Mouse (Mus musculus): ENCODE data around the gene Mex3d. TPM values are rescaled to one million over a fixed set of nuclear protein-coding genes. Genes with fewer than 3 reads are reported as not detected.

Mex3d gene
- polyA plus RNA-seq, 1 experiment: 11.2 TPM

DNA sequence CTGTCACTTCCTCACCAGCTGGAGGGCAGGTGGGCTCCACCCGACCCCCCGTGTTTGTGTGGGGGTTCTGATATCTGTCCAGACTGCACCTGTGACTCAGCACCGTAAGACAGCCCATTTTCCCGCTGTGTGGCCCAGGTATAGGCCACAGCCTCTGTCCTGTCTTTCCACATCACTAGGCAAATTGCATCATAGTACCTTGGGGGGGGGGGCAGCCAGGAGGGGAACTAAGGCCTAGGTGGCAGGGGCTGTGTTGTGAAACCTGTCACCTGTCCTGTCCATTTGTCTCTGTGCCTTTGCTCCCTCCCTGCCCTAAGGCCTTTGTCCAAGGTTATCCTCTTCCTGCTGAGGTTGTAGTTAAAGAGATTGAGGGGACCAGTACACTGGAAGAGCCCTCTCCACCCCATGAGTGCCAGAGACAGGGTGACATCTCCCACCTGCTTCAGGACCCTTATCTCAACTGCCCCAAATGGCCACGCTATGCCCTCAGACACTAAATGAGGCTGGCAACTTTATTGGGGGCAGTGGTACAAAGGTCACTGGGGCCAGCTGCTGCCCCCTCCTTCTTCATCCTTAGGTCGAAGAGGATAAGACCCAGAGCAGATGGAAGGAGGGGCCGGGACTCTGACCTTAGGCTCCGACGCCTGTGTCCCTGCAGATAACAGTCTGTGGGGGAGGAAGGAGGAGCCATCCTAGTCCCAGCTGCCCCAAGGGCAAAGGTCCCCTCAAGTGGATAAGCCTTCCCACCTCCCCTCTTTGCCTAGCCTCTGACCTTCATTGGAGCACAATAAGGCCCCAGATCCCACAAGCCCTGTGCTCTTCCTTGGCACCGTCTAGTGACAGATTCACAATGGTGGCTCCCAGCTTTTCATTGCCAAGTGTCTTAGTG lies 55.6 kb downstream of the Mex3d start:
- no peak for DNase-seq (ENCODE audit: low spot score)

GRCm38 (mm10) chr10:80330888-80331287 lies 56.6 kb downstream of the Mex3d start:
- no peak for DNase-seq (ENCODE audit: low spot score)

Other genes with a start within 250 kb of the Mex3d start
- 367 and 372 TPM in 2 replicates for gene Atp5d, start 249.0 kb downstream of the Mex3d start, polyA plus RNA-seq (2012; rRNA removed)
- gene Cbarp, start 246.8 kb downstream of the Mex3d start, polyA plus RNA-seq (2012; rRNA removed): 9.2 and 12.2 TPM in 2 replicates
- gene Midn, start 239.4 kb downstream of the Mex3d start, polyA plus RNA-seq (2012; rRNA removed): 21.2 and 30.5 TPM in 2 replicates
- 249 and 276 TPM in 2 replicates for gene Cirbp, start 221.7 kb downstream of the Mex3d start, polyA plus RNA-seq (2012; rRNA removed)
- gene 1600002K03Rik, start 214.7 kb downstream of the Mex3d start, polyA plus RNA-seq (2012; rRNA removed): 18.4 and 21.5 TPM in 2 replicates
- gene Efna2, start 208.2 kb downstream of the Mex3d start, polyA plus RNA-seq (2012; rRNA removed): 3.0 and 3.3 TPM in 2 replicates
- gene Mum1, start 161.2 kb downstream of the Mex3d start, polyA plus RNA-seq (2012; rRNA removed): 36.1 and 37.8 TPM in 2 replicates
- gene Ndufs7, start 138.5 kb downstream of the Mex3d start, polyA plus RNA-seq (2012; rRNA removed): 294 and 337 TPM in 2 replicates
- 17.4 and 19.0 TPM in 2 replicates for gene Gamt, start 126.6 kb downstream of the Mex3d start, polyA plus RNA-seq (2012; rRNA removed)
- 68.2 and 82.3 TPM in 2 replicates for gene Dazap1, start 126.2 kb downstream of the Mex3d start, polyA plus RNA-seq (2012; rRNA removed)
- gene Rps15, start 95.2 kb downstream of the Mex3d start, polyA plus RNA-seq (2012; rRNA removed): 3,215 and 3,453 TPM in 2 replicates
- 0.76 and 1.4 TPM in 2 replicates for gene Apc2, start 91.7 kb downstream of the Mex3d start, polyA plus RNA-seq (2012; rRNA removed)
- gene 2310011J03Rik, start 67.1 kb downstream of the Mex3d start, polyA plus RNA-seq (2012; rRNA removed): 41.8 and 45.6 TPM in 2 replicates
- 9.5 and 9.9 TPM in 2 replicates for gene Pcsk4, start 58.2 kb downstream of the Mex3d start, polyA plus RNA-seq (2012; rRNA removed)
- 7.7 and 18.0 TPM in 2 replicates for gene Reep6, start 57.7 kb downstream of the Mex3d start, polyA plus RNA-seq (2012; rRNA removed)
- gene Adamtsl5, start 39.2 kb downstream of the Mex3d start, polyA plus RNA-seq (2012; rRNA removed): 57.9 and 65.7 TPM in 2 replicates
- 4.5 and 6.4 TPM in 2 replicates for gene Plk5, start 31.2 kb downstream of the Mex3d start, polyA plus RNA-seq (2012; rRNA removed)
- 112 and 119 TPM in 2 replicates for gene Mbd3, start 11.9 kb upstream of the Mex3d start, polyA plus RNA-seq (2012; rRNA removed)
- 883 and 983 TPM in 2 replicates for gene Uqcr11, start 19.2 kb upstream of the Mex3d start, polyA plus RNA-seq (2012; rRNA removed)
- gene Tcf3, start 46.0 kb upstream of the Mex3d start, polyA plus RNA-seq (2012; rRNA removed): 29.7 and 35.4 TPM in 2 replicates
- not detected in 2 replicates for gene Onecut3, start 107.2 kb upstream of the Mex3d start, polyA plus RNA-seq (2012; rRNA removed)
- 0.03 TPM in 1 of 2 replicates, not detected in the other for gene Atp8b3, start 151.5 kb upstream of the Mex3d start, polyA plus RNA-seq (2012; rRNA removed)
- gene Rexo1, start 173.9 kb upstream of the Mex3d start, polyA plus RNA-seq (2012; rRNA removed): 21.2 and 26.6 TPM in 2 replicates
- 11.5 and 11.8 TPM in 2 replicates for gene Klf16, start 189.7 kb upstream of the Mex3d start, polyA plus RNA-seq (2012; rRNA removed)
- 66.0 and 67.1 TPM in 2 replicates for gene Abhd17a, start 202.7 kb upstream of the Mex3d start, polyA plus RNA-seq (2012; rRNA removed)
- 40.3 and 46.2 TPM in 2 replicates for gene Scamp4, start 215.2 kb upstream of the Mex3d start, polyA plus RNA-seq (2012; rRNA removed)
- 3.8 and 4.3 TPM in 2 replicates for gene Adat3, start 215.2 kb upstream of the Mex3d start, polyA plus RNA-seq (2012; rRNA removed)
- 1.3 and 1.6 TPM in 2 replicates for gene Gm49322, start 218.4 kb upstream of the Mex3d start, polyA plus RNA-seq (2012; rRNA removed)
- gene Csnk1g2, start 235.2 kb upstream of the Mex3d start, polyA plus RNA-seq (2012; rRNA removed): 153 and 158 TPM in 2 replicates